Mouse (Mus musculus) left cerebral cortex, postnatal 36 days (tissue): Measurements from ENCODE around the gene Exosc5. TPM values are rescaled to one million over a fixed set of nuclear protein-coding genes. Genes with fewer than 3 reads are reported as not detected.

ENCODE experiments used
- DNase-seq, 2 experiments: peaks; one replicate each; pipeline ENCODE4 v3.0.0; 2021 to 2022; ENCODE audit warnings: low spot score in 2 of 2, mixed read lengths in 1 of 2
- intact Hi-C: fragments of 180-260 bp; cut with DNase I; formaldehyde crosslinking; loops from one replicate; pipeline ENCODE4 v1.15.1; 2025
- total RNA-seq, 2 experiments: library from RNA; stranded (reverse); gene quantifications; 2 replicates each; pipeline ENCODE4 v1.2.3; 2021

Gene Exosc5
- total RNA-seq, 2 experiments from 2014 or later = 24.0 to 26.4 TPM

DNA sequence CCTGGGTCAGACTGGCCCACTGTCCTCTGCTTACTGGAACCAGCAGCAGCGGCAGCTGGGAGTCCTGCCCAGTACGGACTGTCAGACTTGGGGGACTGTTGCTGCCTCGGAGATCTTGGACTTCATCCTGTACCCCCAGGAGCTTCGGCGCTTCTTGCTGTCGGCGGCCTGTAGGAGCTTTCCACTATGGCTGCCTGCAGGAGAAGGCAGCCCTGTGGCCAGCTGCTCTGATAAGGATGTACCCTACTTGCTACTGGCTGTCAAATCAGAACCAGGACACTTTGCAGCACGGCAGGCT is 30.7 kb upstream of the Exosc5 start:
- DNase-seq = no peak
- intact Hi-C loops = no loop called here

DNA sequence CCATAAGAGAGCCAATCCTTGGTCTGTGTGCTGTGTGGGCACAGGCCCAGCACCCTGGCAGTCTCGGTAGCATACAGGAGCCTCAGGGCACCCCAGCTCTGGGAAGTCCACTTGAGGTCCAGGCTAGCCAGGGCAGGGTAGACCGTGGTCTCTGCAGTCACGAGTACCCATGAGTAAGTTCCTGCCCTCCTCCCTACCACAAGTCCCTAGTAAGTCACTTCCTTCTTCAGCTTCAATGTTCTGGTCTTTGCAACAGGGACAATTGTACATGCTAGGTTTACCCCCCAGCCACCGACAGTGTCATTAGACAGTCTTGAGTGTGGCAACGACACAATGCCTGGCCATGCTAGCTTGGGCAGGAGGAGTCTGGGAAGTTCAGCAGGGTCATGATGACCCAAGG is 26.3 kb upstream of the Exosc5 start:
- intact Hi-C loops = no loop called here
- DNase-seq = no peak

DNA sequence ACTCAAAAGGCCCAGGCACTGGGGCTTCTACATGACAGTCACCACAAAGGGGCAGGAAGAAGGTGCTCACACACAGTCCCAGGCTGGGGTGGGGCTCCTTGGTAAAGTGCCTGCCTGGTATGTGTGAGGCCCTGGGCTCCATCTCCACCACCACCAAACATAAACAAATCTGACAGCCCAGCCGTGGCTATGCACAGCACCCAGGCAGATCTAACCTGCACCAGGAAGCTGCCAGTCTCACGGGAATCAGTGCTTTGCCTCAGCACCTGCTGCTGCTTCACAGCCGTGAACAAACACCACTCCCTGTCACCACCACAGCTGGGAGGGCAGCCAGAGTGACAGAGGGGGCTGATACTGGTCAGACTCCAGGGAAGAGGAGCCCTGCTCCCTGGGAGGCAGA is 22.6 kb upstream of the Exosc5 start:
- intact Hi-C loops = no loop called here
- DNase-seq = no peak

DNA sequence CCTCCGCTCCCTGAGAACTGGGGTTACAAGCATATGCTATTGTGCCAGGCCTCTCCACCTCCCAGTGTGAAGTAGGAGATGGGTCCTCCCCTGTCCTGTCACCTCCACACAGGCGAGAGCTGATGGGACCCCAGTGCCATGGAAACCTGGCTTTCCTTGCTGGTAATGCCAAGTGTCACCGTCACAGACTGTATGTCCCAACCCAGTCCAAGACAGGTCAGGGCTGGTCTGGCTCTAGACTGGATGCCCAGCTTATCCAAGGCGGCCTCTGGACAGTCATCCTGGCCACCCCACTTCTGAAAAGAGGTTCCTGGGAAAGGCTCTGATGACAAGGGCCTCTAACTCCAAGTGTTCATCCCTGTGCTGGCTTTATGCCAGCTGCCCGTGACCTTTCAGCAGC is 21.9 kb upstream of the Exosc5 start:
- DNase-seq = no peak
- intact Hi-C loops = no loop called here

DNA sequence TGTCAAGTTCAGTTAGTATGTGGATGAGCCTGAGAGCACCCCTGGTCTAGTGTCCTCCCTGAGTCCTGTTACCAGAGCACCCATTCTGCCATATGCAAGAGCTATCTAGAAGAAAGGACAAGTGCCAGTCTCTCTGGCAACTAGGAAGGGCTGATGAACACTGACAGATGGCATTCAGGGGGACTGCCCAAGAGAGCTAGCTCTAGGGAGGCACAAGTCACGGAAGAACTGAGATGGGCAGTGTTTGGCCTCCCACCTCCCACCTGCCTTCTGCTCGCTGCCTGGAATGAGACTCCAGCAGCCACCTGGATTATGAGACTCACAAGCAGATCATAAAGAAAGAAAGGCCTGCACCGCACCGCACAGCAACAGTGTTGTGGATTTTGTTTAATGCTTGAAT is 19.2 kb upstream of the Exosc5 start:
- peak; percentile 50 to 58 for DNase-seq
- intact Hi-C loops = no loop called here

DNA sequence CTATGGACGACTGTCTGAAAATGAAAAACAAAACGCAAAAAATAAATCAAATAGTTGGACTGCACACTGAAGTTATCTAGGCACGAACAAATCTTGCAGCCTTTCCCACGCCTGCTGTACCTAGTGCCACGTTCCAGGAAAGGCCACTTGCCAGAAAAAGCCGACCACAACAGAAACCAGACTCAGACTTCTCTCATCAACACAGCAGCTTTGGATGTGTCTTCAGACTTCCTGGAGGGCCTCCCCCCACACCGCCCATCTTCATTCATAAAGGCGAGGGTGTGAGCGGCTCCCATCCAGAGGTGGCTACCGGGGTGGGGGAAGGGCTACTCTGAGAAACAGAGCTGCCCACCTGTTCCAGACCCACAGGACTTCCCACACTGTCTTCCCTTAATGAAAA is 14.8 kb upstream of the Exosc5 start:
- intact Hi-C loops = no loop called here
- no peak for DNase-seq

DNA sequence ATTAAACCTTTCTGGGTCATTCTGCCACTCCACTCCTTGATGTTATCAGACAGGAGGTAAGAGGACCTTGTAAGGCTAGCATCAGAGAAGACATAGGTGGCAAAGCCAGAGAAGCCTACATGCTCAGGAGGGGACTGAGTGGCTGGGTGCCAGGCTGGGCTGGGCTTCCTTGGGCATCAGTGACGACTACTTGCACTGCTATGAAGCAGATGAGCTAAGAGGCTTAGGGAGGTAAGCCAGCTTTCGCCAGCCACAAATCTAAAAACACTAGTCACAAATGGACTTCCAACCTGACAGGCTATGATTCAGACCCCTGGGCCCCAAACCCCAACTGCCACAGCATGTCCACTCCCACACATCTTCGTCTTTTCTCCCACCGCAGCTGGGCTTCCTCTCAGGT is 14.3 kb upstream of the Exosc5 start:
- DNase-seq = no peak

DNA sequence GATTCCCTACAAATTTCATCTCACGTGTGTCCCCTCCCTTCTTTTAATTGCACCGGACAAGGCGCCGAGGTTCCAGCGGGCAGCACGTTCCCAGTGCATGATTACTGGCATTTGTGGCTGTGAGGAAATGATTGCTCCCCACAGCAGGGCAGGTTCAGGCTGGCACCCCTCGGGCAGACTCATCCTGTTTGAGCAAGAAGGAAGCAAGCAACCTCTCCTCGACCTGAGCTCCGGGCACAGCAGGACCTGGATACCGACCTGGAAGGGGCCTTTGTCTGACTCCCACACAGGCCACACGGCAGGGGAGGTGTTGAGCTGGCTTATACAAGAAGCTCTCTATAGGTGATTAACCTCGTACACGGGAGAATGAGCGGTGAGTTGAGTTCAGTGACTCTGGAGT is 13.9 kb upstream of the Exosc5 start:
- DNase-seq = no peak
- intact Hi-C loops = no loop called here

More for the DNA sequence above, 14.3 kb upstream of the Exosc5 start:
- intact Hi-C loops = no loop called here

DNA sequence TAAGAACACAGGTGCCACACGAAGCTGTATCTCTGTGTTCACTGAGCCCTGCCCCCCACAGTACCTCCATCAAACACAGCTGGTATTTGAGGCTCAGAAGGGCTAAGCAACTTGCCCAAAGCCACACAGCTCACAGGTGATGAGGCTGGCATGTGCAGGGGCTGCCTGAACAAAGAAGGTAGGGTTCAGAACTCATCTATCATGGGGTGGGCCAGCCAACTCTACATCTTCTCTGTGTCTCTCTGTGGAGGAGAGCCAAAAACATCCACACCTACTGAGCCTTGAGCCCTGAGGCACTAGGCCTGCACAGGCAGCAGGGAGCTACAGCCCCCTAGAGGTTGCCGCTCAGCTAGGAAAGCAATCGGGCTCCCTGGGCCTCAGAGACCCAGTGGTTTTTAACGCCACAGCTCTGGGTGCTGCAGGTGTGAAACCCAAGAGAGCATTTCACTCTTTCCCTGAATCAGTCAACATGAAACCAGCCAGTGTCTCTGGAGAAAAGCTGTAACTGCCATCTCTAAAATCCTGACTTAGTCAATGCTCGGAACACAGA is 11.3 kb upstream of the Exosc5 start:
- intact Hi-C loops = no loop called here
- DNase-seq = no peak

DNA sequence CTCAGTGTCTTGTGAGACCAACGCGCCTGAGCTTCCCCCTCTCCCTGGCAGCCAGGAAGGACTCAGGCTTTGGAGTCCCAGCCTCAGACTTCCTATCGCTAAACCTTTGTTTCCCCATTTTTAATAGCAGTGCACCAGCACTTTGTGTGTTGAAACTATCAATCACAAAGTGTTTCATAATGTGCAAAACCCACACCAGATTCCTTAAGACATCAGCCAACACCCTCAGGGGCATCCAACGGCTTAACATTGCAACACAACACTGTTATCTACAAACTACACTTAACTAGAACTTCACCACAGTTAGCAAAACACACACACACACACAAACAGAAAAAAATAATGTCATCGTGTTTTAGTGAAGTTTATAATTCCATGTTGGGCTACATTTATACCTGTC is 9.1 kb upstream of the Exosc5 start:
- DNase-seq = no peak
- intact Hi-C loops = no loop called here

DNA sequence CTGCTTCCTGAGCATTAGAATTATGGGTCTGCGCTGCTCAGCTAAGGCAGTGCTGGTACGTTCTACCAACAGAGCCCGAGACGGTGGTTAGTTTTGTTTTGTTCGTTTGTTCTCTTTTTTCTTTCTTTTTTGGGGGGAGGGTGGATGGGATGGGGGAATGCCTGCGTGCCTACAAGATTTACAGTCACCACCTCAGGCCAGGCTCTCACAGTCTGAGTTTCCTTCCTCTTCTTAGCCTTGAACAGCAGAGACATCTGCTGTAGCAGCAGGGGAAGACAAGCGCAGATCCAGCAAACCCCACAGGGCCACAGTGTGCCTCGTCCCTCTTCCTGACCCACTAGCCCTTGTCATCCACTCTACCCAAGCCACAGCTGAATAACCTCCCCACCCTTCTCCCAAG is 7.7 kb upstream of the Exosc5 start:
- DNase-seq = no peak
- intact Hi-C loops = no loop called here

DNA sequence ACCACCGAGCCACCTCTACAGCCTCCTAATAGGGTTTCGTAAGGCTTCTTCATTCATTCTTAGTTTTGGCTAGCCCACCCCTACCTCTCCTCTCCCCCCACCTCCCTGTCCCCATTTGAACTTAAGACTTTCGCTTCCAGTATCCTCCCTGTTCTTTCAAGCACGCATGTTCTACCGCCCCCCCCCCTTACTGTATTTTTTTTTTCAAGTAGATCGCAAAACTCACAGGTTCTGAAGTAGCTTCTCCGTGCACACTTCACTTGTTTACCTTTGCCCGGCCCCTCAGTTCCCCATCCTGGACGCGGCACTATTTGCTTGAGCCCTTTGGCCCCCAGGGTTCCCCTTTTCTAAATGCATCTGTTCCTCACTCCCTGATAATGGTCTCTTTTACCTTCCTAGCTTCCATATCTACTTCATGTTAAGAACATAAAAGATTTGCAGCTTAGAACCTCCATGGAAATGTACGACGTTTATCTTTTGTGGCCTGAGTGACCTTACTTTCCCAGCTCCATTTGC is 6.7 kb upstream of the Exosc5 start:
- DNase-seq = no peak
- intact Hi-C loops = no loop called here

DNA sequence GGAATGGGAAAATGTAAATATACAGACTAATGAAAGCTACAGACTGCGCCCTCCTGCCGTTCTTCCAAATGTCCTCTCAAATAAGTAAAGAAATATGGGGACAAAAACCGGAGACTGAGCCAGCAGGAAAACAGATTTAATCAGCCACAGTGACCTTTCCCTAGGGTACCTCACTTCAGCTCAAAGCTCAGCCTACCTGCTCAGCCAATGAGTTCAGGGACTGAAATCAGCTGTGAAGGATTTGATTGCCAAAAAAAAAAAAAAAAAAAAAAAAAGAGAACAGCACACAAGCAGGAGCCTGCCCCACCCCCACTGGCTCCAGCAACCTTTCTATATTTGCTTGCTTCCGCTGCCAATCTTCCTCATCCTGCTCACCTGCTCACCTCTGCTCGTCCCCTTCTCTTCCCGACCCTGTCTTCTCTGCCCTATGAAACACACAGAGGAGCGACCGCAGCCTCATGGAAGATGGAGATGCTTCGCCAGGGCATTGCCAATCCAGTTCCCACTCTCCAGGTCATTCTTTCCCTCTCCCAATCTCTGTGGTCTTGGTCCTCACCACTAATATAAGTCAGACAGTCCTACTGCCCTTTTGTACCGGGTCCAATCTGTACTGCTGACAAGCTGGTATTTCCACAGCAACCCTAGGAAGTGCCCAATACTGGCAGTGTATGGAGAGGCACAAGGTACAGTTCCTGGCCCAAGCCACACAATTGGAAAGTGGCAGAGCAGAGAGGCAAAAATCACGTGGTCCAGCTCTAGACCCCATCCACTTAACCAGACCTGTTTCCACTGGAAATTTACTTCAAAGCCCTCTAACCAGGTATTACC is 3.1 kb upstream of the Exosc5 start:
- intact Hi-C loops = no loop called here

DNA sequence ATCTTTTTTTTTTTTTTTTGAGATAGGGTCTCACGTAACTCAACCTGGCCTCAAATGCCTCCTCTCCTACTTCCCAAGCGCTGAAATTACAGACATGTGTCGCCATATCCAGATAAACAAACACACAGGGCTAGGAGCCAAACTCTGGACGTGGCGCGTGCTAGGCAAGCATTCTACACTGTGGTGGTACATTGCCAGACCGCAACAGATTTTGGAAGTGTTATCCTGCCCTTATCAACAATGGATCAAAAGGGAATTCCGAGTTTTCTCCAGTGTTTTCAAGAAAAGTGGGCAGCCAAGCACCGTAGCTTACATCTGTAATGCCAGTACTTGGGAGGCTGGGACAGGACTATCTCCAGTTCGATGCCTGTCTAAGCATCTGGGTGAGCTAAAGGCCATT is 1.2 kb upstream of the Exosc5 start:
- intact Hi-C loops = no loop called here
- no peak for DNase-seq

More for the DNA sequence above, 3.1 kb upstream of the Exosc5 start:
- DNase-seq = no peak

DNA sequence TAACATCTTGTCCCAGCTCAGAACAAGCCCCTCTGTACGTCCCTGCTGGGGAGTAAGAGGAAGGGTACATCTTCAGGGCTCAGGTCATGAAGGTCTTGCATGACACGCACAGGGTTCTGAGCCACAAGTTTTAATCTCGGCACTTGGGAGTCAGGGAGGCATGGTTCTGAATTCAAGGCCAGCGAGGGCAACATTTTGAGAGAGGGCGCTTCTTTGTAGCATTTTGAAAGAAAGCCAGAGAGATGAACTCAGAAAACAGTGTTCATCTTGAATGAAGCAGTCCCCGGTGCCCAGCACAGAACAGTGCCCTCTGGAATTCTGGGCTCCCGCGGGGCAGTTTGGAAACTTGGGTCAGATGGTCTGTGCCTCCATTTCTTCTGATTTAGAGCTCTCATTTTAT is 7.4 kb downstream of the Exosc5 start:
- intact Hi-C loops = no loop called here
- DNase-seq = no peak

DNA sequence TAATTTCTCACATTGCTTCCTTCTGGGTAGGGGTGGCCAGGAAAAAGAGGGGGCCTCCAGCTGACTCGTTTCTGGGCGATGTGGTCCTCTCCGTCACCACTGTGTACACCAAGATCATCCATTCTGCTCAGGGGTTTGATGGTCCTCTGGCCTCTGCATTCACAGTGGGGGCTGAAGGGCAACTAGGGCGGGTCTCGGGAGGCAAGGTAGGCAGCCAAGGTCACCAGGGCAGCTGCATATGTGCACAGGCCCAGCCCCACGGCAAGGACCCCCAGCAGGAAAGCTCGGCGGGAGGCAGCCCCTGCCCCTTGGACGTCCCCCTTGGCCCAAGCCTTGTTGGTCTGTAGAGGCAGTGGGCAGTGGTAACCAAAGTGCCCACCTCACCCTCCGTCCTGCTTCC is 10.2 kb downstream of the Exosc5 start:
- intact Hi-C loops = no loop called here
- DNase-seq = no peak

DNA sequence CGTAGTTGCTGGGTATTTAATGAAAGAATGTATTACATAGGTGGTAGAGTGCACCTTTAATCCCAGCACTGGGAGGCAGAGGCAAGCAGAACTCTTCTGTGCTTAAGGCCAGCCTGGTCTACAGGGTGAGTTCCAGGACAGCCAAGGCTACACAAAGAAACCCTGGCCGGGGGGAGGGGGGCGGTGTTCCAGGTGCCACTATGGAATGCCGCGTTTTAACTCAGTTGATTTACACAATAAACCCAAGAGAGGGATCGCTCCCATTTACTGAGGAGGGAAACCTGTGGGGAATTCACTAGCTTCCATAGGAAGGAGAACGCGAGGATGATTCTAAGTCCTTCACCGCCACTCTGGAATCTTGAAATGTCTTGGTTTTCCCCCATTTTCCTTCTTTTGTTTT is 10.7 kb downstream of the Exosc5 start:
- DNase-seq = no peak
- intact Hi-C loops = no loop called here

DNA sequence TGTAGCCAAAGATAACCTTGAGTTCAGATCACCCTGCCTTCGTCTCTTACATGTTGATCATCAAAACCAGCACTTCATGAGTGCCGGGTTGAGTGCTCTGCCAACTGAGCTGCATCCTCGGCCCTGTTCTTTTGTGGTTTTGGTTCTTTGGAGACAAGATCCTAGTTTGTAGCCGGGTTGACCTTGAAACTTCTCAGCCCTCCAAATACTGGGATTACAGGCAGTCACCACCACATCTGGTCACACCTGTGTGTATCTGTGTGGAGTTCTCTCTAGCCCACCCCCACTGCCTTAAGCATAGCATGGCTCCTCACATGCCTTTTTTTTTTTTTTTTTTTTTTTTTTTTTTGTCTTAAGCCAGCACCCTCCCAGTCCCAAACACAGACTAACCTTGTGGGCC is 11.1 kb downstream of the Exosc5 start:
- no peak for DNase-seq
- intact Hi-C loops = no loop called here

DNA sequence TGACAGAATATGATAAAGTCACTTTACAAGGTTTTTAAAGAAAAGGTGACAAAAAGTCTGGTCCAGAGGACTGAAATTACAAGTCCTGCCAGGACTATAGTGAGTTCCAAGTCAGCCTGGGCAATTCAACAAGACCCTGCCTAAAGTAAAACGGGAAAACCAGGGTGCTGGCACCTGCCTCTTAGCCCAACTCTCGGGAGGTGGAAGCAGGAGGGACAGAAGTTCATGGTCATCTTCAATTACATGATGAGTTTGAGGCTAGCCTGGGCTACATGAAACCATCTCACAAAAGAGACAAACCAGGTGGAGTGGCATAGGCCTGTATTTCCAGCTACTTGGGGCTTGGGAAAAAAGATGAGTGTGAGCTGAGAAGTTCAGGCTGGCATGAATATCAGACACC is 12.7 kb downstream of the Exosc5 start:
- DNase-seq = no peak
- intact Hi-C loops = no loop called here

DNA sequence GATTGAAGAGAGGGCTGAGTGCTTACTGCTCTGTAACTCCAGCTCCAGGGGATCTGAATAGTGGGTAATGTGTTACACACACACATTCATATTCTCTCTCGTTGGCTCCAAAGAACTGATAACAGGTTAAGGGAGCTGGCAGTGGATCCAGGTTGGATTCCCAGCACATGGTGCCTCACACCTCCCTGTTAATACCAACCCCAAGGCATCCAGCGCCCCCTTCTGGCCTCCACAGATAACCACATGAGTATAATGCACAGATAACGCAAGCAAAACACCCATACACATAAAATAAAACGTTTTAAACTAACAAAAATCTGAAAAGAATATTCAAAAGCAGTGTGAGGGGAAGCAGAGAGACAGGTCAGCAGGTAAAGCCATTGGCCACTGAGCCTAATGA is 13.5 kb downstream of the Exosc5 start:
- no peak for DNase-seq
- intact Hi-C loops = no loop called here

DNA sequence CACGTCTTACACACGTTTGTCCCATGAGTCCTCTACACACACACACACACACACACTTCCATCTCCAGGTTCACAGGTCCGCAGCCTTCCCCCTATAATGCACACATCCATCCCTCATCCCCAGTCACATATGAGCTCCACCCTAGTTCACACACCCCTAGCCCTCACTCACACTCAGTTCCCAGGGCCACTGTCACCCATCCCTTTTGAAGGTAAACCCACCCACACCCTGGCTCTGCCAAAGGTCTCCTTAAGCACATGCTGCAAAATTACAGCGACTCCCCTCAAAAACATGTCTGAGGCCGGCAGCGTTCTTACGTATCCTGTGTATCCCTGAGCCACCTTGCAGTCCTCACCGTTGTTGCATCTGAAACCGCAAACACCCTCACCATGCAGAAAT is 15.3 kb downstream of the Exosc5 start:
- DNase-seq = no peak
- intact Hi-C loops = no loop called here
